Mouse (Mus musculus) spleen, adult 18-20 months (tissue): ENCODE measurements around the gene Pfdn6.
A peak's percentile ranks its signal among the peaks of the same experiment; 100 is the strongest.

ENCODE experiments used
- DNase-seq, 2 experiments: peaks; one replicate each; pipeline ENCODE4 v3.0.0; 2022; ENCODE audit warnings: mixed read lengths in 2 of 2

Gene Pfdn6

GRCm38 (mm10) chr17:33931159-33931866 lies 8.8 kb downstream of the Pfdn6 start:
- no peak for DNase-seq

GRCm38 (mm10) chr17:33930280-33931158 lies 9.6 kb downstream of the Pfdn6 start:
- peak; percentile 57 to 63 for DNase-seq

- peak; percentile 87 to 94 for DNase-seq
These were observed 10.5 kb downstream of the Pfdn6 start, which contains the start of gene Rgl2 for GRCm38 (mm10) chr17:33929371-33930279. Rgl2 (plus strand) TSS chr17:33929543.

- no peak for DNase-seq
These were observed 11.7 kb downstream of the Pfdn6 start for GRCm38 (mm10) chr17:33928251-33928947.

- no peak for DNase-seq
These were observed 13.8 kb downstream of the Pfdn6 start for GRCm38 (mm10) chr17:33926207-33926932.

- no peak for DNase-seq
These were observed 14.6 kb downstream of the Pfdn6 start for GRCm38 (mm10) chr17:33925406-33926116.

GRCm38 (mm10) chr17:33924577-33925283 lies 15.4 kb downstream of the Pfdn6 start:
- peak in 1 of 2 experiments; percentile 50 for DNase-seq

GRCm38 (mm10) chr17:33921361-33921760 lies 18.8 kb downstream of the Pfdn6 start:
- no peak for DNase-seq

- peak; percentile 73 to 86 for DNase-seq
These were observed 19.7 kb downstream of the Pfdn6 start for GRCm38 (mm10) chr17:33920282-33921097.

GRCm38 (mm10) chr17:33919351-33920281 lies 20.5 kb downstream of the Pfdn6 start:
- peak; percentile 82 to 87 for DNase-seq

- no peak for DNase-seq
These were observed 21.6 kb downstream of the Pfdn6 start for GRCm38 (mm10) chr17:33918293-33919203.

- no peak for DNase-seq
These were observed 22.4 kb downstream of the Pfdn6 start for GRCm38 (mm10) chr17:33917656-33918292.

- DNase-seq, result no peak
These were observed 23.1 kb downstream of the Pfdn6 start for GRCm38 (mm10) chr17:33916847-33917655.

GRCm38 (mm10) chr17:33916294-33916693 lies 23.8 kb downstream of the Pfdn6 start:
- DNase-seq, result no peak

- DNase-seq, result peak; percentile 85 to 91
These were observed 24.4 kb downstream of the Pfdn6 start, which contains the start of the genes Tapbp and Zbtb22 for GRCm38 (mm10) chr17:33915671-33916250. Tapbp (plus strand) TSS chr17:33915899. Zbtb22 (plus strand) TSS chr17:33915904.
